Mouse (Mus musculus) urinary bladder, adult 2 months (tissue): ENCODE measurements at regions not wholly inside any gene's neighbourhood (a gene's known extent, or its start where the extent isn't known, plus 50 kb on each side); places are given as distances from the start of the nearest gene placed in this dataset.

ENCODE experiments used
- DNase-seq: peaks from one replicate; pipeline ENCODE4 v3.0.0; 2022; ENCODE audit warnings: low spot score

- no peak for DNase-seq
These were observed 70.4 kb downstream of the Irx5 start for GRCm38 (mm10) chr8:92427801-92428200.

GRCm38 (mm10) chr8:92437075-92437663, 79.7 kb downstream of the Irx5 start:
- no peak for DNase-seq

GRCm38 (mm10) chr8:92438294-92438693, 80.9 kb downstream of the Irx5 start:
- no peak for DNase-seq

- no peak for DNase-seq
These were observed 82.5 kb downstream of the Irx5 start for GRCm38 (mm10) chr8:92439713-92440436.

- no peak for DNase-seq
These were observed 84.7 kb downstream of the Irx5 start for GRCm38 (mm10) chr8:92442086-92442485.

GRCm38 (mm10) chr8:92459291-92459690, 101.9 kb downstream of the Irx5 start:
- no peak for DNase-seq

GRCm38 (mm10) chr8:92460129-92460953, 102.9 kb downstream of the Irx5 start:
- no peak for DNase-seq

- no peak for DNase-seq
These were observed 111.9 kb downstream of the Irx5 start for GRCm38 (mm10) chr8:92469141-92470000.

GRCm38 (mm10) chr8:92472257-92472656, 114.8 kb downstream of the Irx5 start:
- no peak for DNase-seq

GRCm38 (mm10) chr8:92472817-92473216, 115.4 kb downstream of the Irx5 start:
- no peak for DNase-seq

- no peak for DNase-seq
These were observed 125.0 kb downstream of the Irx5 start for GRCm38 (mm10) chr8:92482393-92482792.

GRCm38 (mm10) chr8:92483055-92483765, 125.8 kb downstream of the Irx5 start:
- no peak for DNase-seq

GRCm38 (mm10) chr8:92488526-92489159, 131.2 kb downstream of the Irx5 start:
- peak; percentile 27 for DNase-seq

- DNase-seq = no peak
These were observed 134.1 kb downstream of the Irx5 start for GRCm38 (mm10) chr8:92491533-92491932.

- no peak for DNase-seq
These were observed 136.0 kb downstream of the Irx5 start for GRCm38 (mm10) chr8:92493403-92493802.

- DNase-seq = no peak
These were observed 148.3 kb downstream of the Irx5 start for GRCm38 (mm10) chr8:92505552-92506281.

- DNase-seq = no peak
These were observed 149.0 kb downstream of the Irx5 start for GRCm38 (mm10) chr8:92506436-92506835.

GRCm38 (mm10) chr8:92506906-92507305, 149.5 kb downstream of the Irx5 start:
- no peak for DNase-seq

- no peak for DNase-seq
These were observed 158.0 kb downstream of the Irx5 start for GRCm38 (mm10) chr8:92515385-92515784.

GRCm38 (mm10) chr8:92518031-92518430, 156.1 kb upstream of the Irx6 start:
- DNase-seq = no peak
